Mouse (Mus musculus) midbrain, embryonic 12.5 days (tissue): ENCODE measurements around the gene Gm20489. TPM values are rescaled to one million over a fixed set of nuclear protein-coding genes. Genes with fewer than 3 reads are reported as not detected.
A peak's percentile ranks its signal among the peaks of the same experiment; 100 is the strongest.

Experiments
- ATAC-seq: fragments of 200-750 bp; cut with Nextera tagmentation; 2 replicates; pipeline ENCODE4 v1.8.0; 2017; ENCODE audit warnings: low read depth, moderate TSS enrichment, moderate library complexity; ENCODE audit not compliant: low FRiP score
- H3K27ac ChIP-seq: fragments of 300-500 bp; sonication (generic); replicated peaks from 2 replicates; pipeline ENCODE4 v1.5.1; 2016; ENCODE audit warnings: mild to moderate bottlenecking
- H3K27me3 ChIP-seq: fragments of 300-500 bp; sonication (generic); 2 replicates; pipeline ENCODE4 v1.6.1; 2016; ENCODE audit warnings: mild to moderate bottlenecking
- H3K36me3 ChIP-seq: fragments of 300-500 bp; sonication (generic); 2 replicates; pipeline ENCODE4 v1.6.1; 2016
- H3K4me1 ChIP-seq: fragments of 300-500 bp; sonication (generic); 2 replicates; pipeline ENCODE4 v1.6.1; 2016
- H3K4me2 ChIP-seq: fragments of 300-500 bp; sonication (generic); replicated peaks from 2 replicates; pipeline ENCODE4 v1.6.1; 2016; ENCODE audit warnings: mild to moderate bottlenecking, moderate library complexity
- H3K4me3 ChIP-seq: fragments of 300-500 bp; sonication (generic); 2 replicates; pipeline ENCODE4 v1.5.1; 2016; ENCODE audit warnings: mild to moderate bottlenecking
- H3K9ac ChIP-seq: fragments of 300-500 bp; sonication (generic); replicated peaks from 2 replicates; pipeline ENCODE4 v1.6.1; 2016; ENCODE audit warnings: mild to moderate bottlenecking, moderate library complexity
- H3K9me3 ChIP-seq: fragments of 300-500 bp; sonication (generic); 2 replicates; pipeline ENCODE4 v1.6.1; 2016; ENCODE audit warnings: mild to moderate bottlenecking
- WGBS: fragments of 180-500 bp; shearing (Covaris S2); methylation state at CpG from one replicate; pipeline ENCODE4 v1.1.7; 2016; 5-methylcytosine and 5-hydroxymethylcytosine counted together
- polyA plus RNA-seq: library from polyadenylated mRNA; unstranded; fragments of >200 nt; fragmentation: Nextera tagmentation; extraction: Ambion mirVana; gene quantifications from 2 replicates; pipeline ENCODE4 v1.2.1, GENCODE M21; 2016

Gm20489 gene
- polyA plus RNA-seq, 1 experiment from 2014 or later = not detected

GRCm38 (mm10) chrX:101256603-101257002 lies 12.2 kb downstream of the Gm20489 start:
- no peak for ATAC-seq
- peaks cover 10% of the 10 kb centered on the region for H3K4me1 ChIP-seq
- H3K4me3 ChIP-seq = no peak overlapping the region
- H3K4me2 ChIP-seq = no peak overlapping the region
- H3K9me3 ChIP-seq = no peaks in the 10 kb centered on the region
- no peaks in the 10 kb centered on the region for H3K36me3 ChIP-seq
- H3K27me3 ChIP-seq = peaks cover 4% of the 10 kb centered on the region; the same call in 1 of the 2 replicates
- no peak overlapping the region for H3K9ac ChIP-seq
- 85% methylated on average over 13 of the region's 13 CpGs for WGBS
- no peak overlapping the region for H3K27ac ChIP-seq

- Histone ChIP-seq H3K4me2 (peak overlapping the region; percentile 71), H3K27ac (no peak overlapping the region), H3K4me3 (peak overlapping the region; percentile 53), H3K36me3 (no peaks in the 10 kb centered on the region), H3K4me1 (no peaks in the 10 kb centered on the region), H3K27me3 (peaks cover 4% of the 10 kb centered on the region; the same call in 1 of the 2 replicates), H3K9ac (peak overlapping the region; percentile 52), H3K9me3 (no peaks in the 10 kb centered on the region)
- 28% methylated on average over 26 of the region's 26 CpGs for WGBS
- no peak; the same call in 1 of the 2 replicates for ATAC-seq
These were observed 14.1 kb downstream of the Gm20489 start for GRCm38 (mm10) chrX:101254740-101255139.

- no peak within 1 kb of the TSS for H3K27ac ChIP-seq
- ATAC-seq = peak; percentile 93
These were observed 14.7 kb downstream of the Gm20489 start, which contains the start of gene Foxo4 for GRCm38 (mm10) chrX:101253952-101254729. TSS of gene Foxo4 (plus strand) at chrX:101254528.

GRCm38 (mm10) chrX:101245011-101245410 lies 23.8 kb downstream of the Gm20489 start:
- H3K36me3 ChIP-seq = no peaks in the 10 kb centered on the region
- H3K4me3 ChIP-seq = no peak overlapping the region
- no peak for ATAC-seq
- H3K9me3 ChIP-seq = no peaks in the 10 kb centered on the region
- 29% methylated on average over 1 of the region's 1 CpGs for WGBS
- no peak overlapping the region for H3K27ac ChIP-seq
- H3K27me3 ChIP-seq = peaks cover 5% of the 10 kb centered on the region; the same call in 1 of the 2 replicates
- no peak overlapping the region for H3K4me2 ChIP-seq
- no peak overlapping the region for H3K9ac ChIP-seq
- no peaks in the 10 kb centered on the region for H3K4me1 ChIP-seq

More at GRCm38 (mm10) chrX:101253952-101254729, 14.7 kb downstream of the Gm20489 start, which contains the start of gene Foxo4:
- H3K4me2 ChIP-seq = peak within 1 kb of the TSS; percentile 71
- WGBS = 29% methylated on average over 44 of the region's 47 CpGs
- H3K9me3 ChIP-seq = no peaks in the 10 kb centered on the region
- peaks cover 4% of the 10 kb centered on the region; the same call in 1 of the 2 replicates for H3K27me3 ChIP-seq
- H3K36me3 ChIP-seq = no peaks in the 10 kb centered on the region
- H3K4me3 ChIP-seq = peak within 1 kb of the TSS; percentile 53
- peak within 1 kb of the TSS; percentile 52 for H3K9ac ChIP-seq
- H3K4me1 ChIP-seq = no peaks in the 10 kb centered on the region

- peak overlapping the region; percentile 55 for H3K4me3 ChIP-seq
- no peak for ATAC-seq
- H3K27me3 ChIP-seq = peaks cover 12% of the 10 kb centered on the region; the same call in 1 of the 2 replicates
- 0 out of 2 replicates have a peak, but pooled peaks cover 6% of the 10 kb centered on the region for H3K4me1 ChIP-seq
- H3K9ac ChIP-seq = no peak overlapping the region
- no peaks in the 10 kb centered on the region for H3K36me3 ChIP-seq
- no peaks in the 10 kb centered on the region for H3K9me3 ChIP-seq
- peak overlapping the region; percentile 76 for H3K27ac ChIP-seq
- WGBS = 31% methylated on average over 7 of the region's 7 CpGs
- peak overlapping the region; percentile 56 for H3K4me2 ChIP-seq
These were observed 46.0 kb downstream of the Gm20489 start for GRCm38 (mm10) chrX:101222796-101223162.

GRCm38 (mm10) chrX:101221834-101222795 lies 46.7 kb downstream of the Gm20489 start, which contains the start of gene Snx12:
TSS of gene Snx12 (minus strand) at chrX:101222563.
- Histone ChIP-seq H3K36me3 (no peaks in the 10 kb centered on the region), H3K9ac (peak within 1 kb of the TSS; percentile 57), H3K27ac (peak within 1 kb of the TSS; percentile 76), H3K4me3 (peak within 1 kb of the TSS; percentile 55), H3K4me1 (0 out of 2 replicates have a peak, but pooled peaks cover 6% of the 10 kb centered on the region), H3K4me2 (peak within 1 kb of the TSS; percentile 56), H3K27me3 (peaks cover 12% of the 10 kb centered on the region; the same call in 1 of the 2 replicates), H3K9me3 (no peaks in the 10 kb centered on the region)
- 20% methylated on average over 55 of the region's 55 CpGs for WGBS
- ATAC-seq = peak; percentile 97

Other genes with a start within 250 kb of the Gm20489 start
- gene Tex11, start 209.4 kb downstream of the Gm20489 start, polyA plus RNA-seq = not detected in 2 replicates
- 0.61 and 0.82 TPM in 2 replicates for gene Slc7a3, start 183.0 kb downstream of the Gm20489 start, polyA plus RNA-seq
- 56.8 and 57.2 TPM in 2 replicates for gene Snx12, start 46.5 kb downstream of the Gm20489 start, polyA plus RNA-seq
- gene Foxo4, start 14.5 kb downstream of the Gm20489 start, polyA plus RNA-seq = 0.86 and 1.0 TPM in 2 replicates
- not detected in 2 replicates for gene Gm614, start 5.0 kb downstream of the Gm20489 start, polyA plus RNA-seq
- gene Il2rg, start 768 bp downstream of the Gm20489 start, polyA plus RNA-seq = 3.1 and 4.1 TPM in 2 replicates
- gene Med12, start 5.0 kb upstream of the Gm20489 start, polyA plus RNA-seq = 40.0 and 40.4 TPM in 2 replicates
- gene Nlgn3, start 30.1 kb upstream of the Gm20489 start, polyA plus RNA-seq = 28.3 and 34.2 TPM in 2 replicates
- not detected in 2 replicates for gene Gjb1, start 107.4 kb upstream of the Gm20489 start, polyA plus RNA-seq
- gene Zmym3, start 151.8 kb upstream of the Gm20489 start, polyA plus RNA-seq = 36.6 and 39.2 TPM in 2 replicates
- 572 and 581 TPM in 2 replicates for gene Nono, start 160.3 kb upstream of the Gm20489 start, polyA plus RNA-seq
- 2.8 and 3.4 TPM in 2 replicates for gene Itgb1bp2, start 180.1 kb upstream of the Gm20489 start, polyA plus RNA-seq